Mouse (Mus musculus) megakaryocyte, embryonic 14.5 days (primary cell): ENCODE results near the gene Sqor.

Source experiments
- FLI1 ChIP-seq: IDR thresholded peaks from 2 replicates; pipeline ENCODE4 v1.6.1; 2012; ENCODE audit warnings: low read length, inconsistent platforms, mixed read lengths
- GATA1 ChIP-seq: IDR thresholded peaks from 3 replicates; pipeline ENCODE4 v1.6.1; 2012; ENCODE audit warnings: mixed read lengths, low read length, inconsistent platforms, borderline replicate concordance

- TF ChIP-seq GATA1 (no peak), FLI1 (no peak)
Measured at GRCm38 (mm10) chr2:122746461-122746860, 18.6 kb upstream of the Sqor start.
